Mouse (Mus musculus): ENCODE data around the gene Mme.

GRCm38 (mm10) chr3:63294791-63295190 is 53.5 kb downstream of the Mme start:
- TF ChIP-seq POLR2A (IDR thresholded peaks at IDR 0.05; ENCODE audit: control insufficient read depth, extremely low read depth, insufficient read depth, low read length, poor library complexity) (no peak), CTCF (IDR thresholded peaks at IDR 0.05; ENCODE audit: borderline replicate concordance, control insufficient read depth, extremely low read depth, insufficient read depth, low read length, poor library complexity) (no peak)
